30 mouse cellular contexts compared by ENCODE assay signal in genomic region chr11:4342027-4342426, GRCm38 (mm10).
A peak's percentile ranks its signal among the peaks of the same experiment; 100 is the strongest.
DNase-seq lines count a peak whose midpoint lies in the region; ATAC-seq lines count a peak whose summit lies in the region.
"Had no signal": no experiment of that assay in that cellular context is flagged by ENCODE, and none has a peak within 500 bp of the region (broad histone marks: within the 10 kb centered on the region; RNA-seq: fewer than 3 reads in every experiment).

No protein-coding gene starts in this region.

- no peak overlapping the region for H3K4me2 ChIP-seq in embryonic facial prominence, embryonic 14.5 days (ENCODE audit: low read depth, low read length)
- no peak overlapping the region for H3K4me2 ChIP-seq in limb, embryonic 13.5 days (replicated peaks)
- H3K4me2 ChIP-seq: embryonic facial prominence, embryonic 12.5 days; heart, embryonic 15.5 days; intestine, embryonic 15.5 days; liver, embryonic 13.5 days had no signal

- peak; percentile 34 for DNase-seq in embryonic facial prominence, embryonic 14.5 days (ENCODE audit: low spot score)
- no peak for DNase-seq in embryonic facial prominence, embryonic 10.5 days (ENCODE audit: low spot score)
- peak; percentile 5 for DNase-seq in layer of hippocampus, adult 11-12 months (ENCODE audit: low spot score)
- no peak for DNase-seq in layer of hippocampus, postnatal 10 days (ENCODE audit: low spot score in 2 of 2)
- no peak for DNase-seq in limb, embryonic 10.5 days (ENCODE audit: low spot score)
- peak; percentile 32 for DNase-seq in induced T-regulatory cell, adult 2 months (ENCODE audit: low read depth)
- DNase-seq in MN1 (ENCODE audit: low spot score) = no peak
- DNase-seq: adrenal gland, postnatal 14 days; cerebellum, adult 18-20 months; cerebellum, postnatal 10 days; gastrocnemius, adult 2 months; kidney, adult 2 months; kidney, postnatal 36 days; liver, embryonic 13.5 days; lung, adult 18-20 months; midbrain, embryonic 14.5 days; right cerebral cortex, postnatal 4 days; thymus, adult 2 months; thymus, postnatal 36 days had no signal

- no peaks in the 10 kb centered on the region for H3K36me3 ChIP-seq in embryonic facial prominence, embryonic 14.5 days (ENCODE audit: control insufficient read depth, insufficient read depth, low read length)
- no peaks in the 10 kb centered on the region for H3K36me3 ChIP-seq in embryonic facial prominence, embryonic 10.5 days (replicated peaks)
- H3K36me3 ChIP-seq in limb, embryonic 13.5 days = no peaks in the 10 kb centered on the region
- H3K36me3 ChIP-seq in limb, embryonic 10.5 days = no peaks in the 10 kb centered on the region
- H3K36me3 ChIP-seq: embryonic facial prominence, embryonic 12.5 days; forebrain, embryonic 10.5 days; heart, embryonic 15.5 days; intestine, embryonic 15.5 days; liver, embryonic 13.5 days had no signal

- ATAC-seq in embryonic facial prominence, embryonic 14.5 days (ENCODE audit: low read depth) = no peak
- 0 out of 2 replicates have a peak, but pooled peaks have one; percentile 57 for ATAC-seq in limb, embryonic 13.5 days (ENCODE audit: low FRiP score, low read depth)
- ATAC-seq: forebrain, embryonic 16.5 days; hindbrain, embryonic 16.5 days; intestine, embryonic 15.5 days; lung, postnatal 0 days had no signal

- H3K9ac ChIP-seq in embryonic facial prominence, embryonic 14.5 days (ENCODE audit: low read depth, low read length) = no peak overlapping the region
- no peak overlapping the region for H3K9ac ChIP-seq in limb, embryonic 13.5 days
- H3K9ac ChIP-seq: embryonic facial prominence, embryonic 12.5 days; heart, embryonic 15.5 days; intestine, embryonic 15.5 days; liver, embryonic 13.5 days had no signal

- H3K4me3 ChIP-seq in embryonic facial prominence, embryonic 14.5 days (ENCODE audit: low read depth, low read length) = no peak overlapping the region
- H3K4me3 ChIP-seq in embryonic facial prominence, embryonic 10.5 days = no peak overlapping the region
- no peak overlapping the region for H3K4me3 ChIP-seq in limb, embryonic 13.5 days
- H3K4me3 ChIP-seq in limb, embryonic 10.5 days = no peak overlapping the region
- H3K4me3 ChIP-seq: embryonic facial prominence, embryonic 12.5 days; forebrain, embryonic 10.5 days; gastrocnemius, adult 2 months; heart, embryonic 15.5 days; intestine, embryonic 15.5 days; liver, embryonic 13.5 days had no signal

- H3K27ac ChIP-seq in embryonic facial prominence, embryonic 14.5 days (replicated peaks; ENCODE audit: low read depth, low read length) = no peak overlapping the region
- no peak overlapping the region for H3K27ac ChIP-seq in embryonic facial prominence, embryonic 10.5 days (replicated peaks)
- no peak overlapping the region for H3K27ac ChIP-seq in limb, embryonic 13.5 days
- no peak overlapping the region for H3K27ac ChIP-seq in limb, embryonic 10.5 days
- H3K27ac ChIP-seq: embryonic facial prominence, embryonic 12.5 days; forebrain, embryonic 10.5 days; gastrocnemius, adult 2 months; heart, embryonic 15.5 days; intestine, embryonic 15.5 days; liver, embryonic 13.5 days; macrophage; stomach, postnatal 0 days had no signal

- H3K27me3 ChIP-seq in embryonic facial prominence, embryonic 14.5 days (replicated peaks; ENCODE audit: control insufficient read depth, insufficient read depth, low read length) = no peaks in the 10 kb centered on the region
- no peaks in the 10 kb centered on the region for H3K27me3 ChIP-seq in embryonic facial prominence, embryonic 10.5 days (replicated peaks; ENCODE audit: low read depth, poor library complexity, severe bottlenecking)
- no peaks in the 10 kb centered on the region for H3K27me3 ChIP-seq in limb, embryonic 13.5 days
- H3K27me3 ChIP-seq in limb, embryonic 10.5 days (ENCODE audit: low read depth, poor library complexity, severe bottlenecking) = no peaks in the 10 kb centered on the region
- H3K27me3 ChIP-seq: embryonic facial prominence, embryonic 12.5 days; heart, embryonic 15.5 days; intestine, embryonic 15.5 days; liver, embryonic 13.5 days had no signal

- WGBS in embryonic facial prominence, embryonic 14.5 days = 46% methylated on average over 7 of the region's 7 CpGs
- 70% methylated on average over 7 of the region's 7 CpGs for WGBS in embryonic facial prominence, embryonic 10.5 days
- 32% methylated on average over 7 of the region's 7 CpGs for WGBS in limb, embryonic 13.5 days
- 58% methylated on average over 7 of the region's 7 CpGs for WGBS in limb, embryonic 10.5 days

- no peaks in the 10 kb centered on the region for H3K4me1 ChIP-seq in embryonic facial prominence, embryonic 14.5 days (ENCODE audit: control insufficient read depth, insufficient read depth, low read length)
- no peaks in the 10 kb centered on the region for H3K4me1 ChIP-seq in embryonic facial prominence, embryonic 10.5 days
- peaks cover 11% of the 10 kb centered on the region for H3K4me1 ChIP-seq in limb, embryonic 13.5 days
- H3K4me1 ChIP-seq in limb, embryonic 10.5 days = peaks cover 16% of the 10 kb centered on the region
- H3K4me1 ChIP-seq: heart, embryonic 15.5 days; intestine, embryonic 15.5 days had no signal

- H3K9me3 ChIP-seq in embryonic facial prominence, embryonic 14.5 days (ENCODE audit: control insufficient read depth, low read length) = no peaks in the 10 kb centered on the region
- no peaks in the 10 kb centered on the region for H3K9me3 ChIP-seq in embryonic facial prominence, embryonic 10.5 days
- no peaks in the 10 kb centered on the region for H3K9me3 ChIP-seq in limb, embryonic 13.5 days
- no peaks in the 10 kb centered on the region for H3K9me3 ChIP-seq in limb, embryonic 10.5 days (replicated peaks)
- H3K9me3 ChIP-seq: embryonic facial prominence, embryonic 12.5 days; forebrain, embryonic 10.5 days; G1E; heart, embryonic 15.5 days; intestine, embryonic 15.5 days; liver, embryonic 13.5 days had no signal

Comparison
In these comparisons a context has a peak if more than half of its experiments do, and no peak if none do; other contexts are left out.
1. DNase-seq: peak in embryonic facial prominence, embryonic 14.5 days (single experiment), layer of hippocampus, adult 11-12 months (single experiment) and induced T-regulatory cell, adult 2 months (single experiment); none in embryonic facial prominence, embryonic 10.5 days (single experiment), layer of hippocampus, postnatal 10 days (0 of 2), limb, embryonic 10.5 days (single experiment) and MN1 (single experiment).